Mouse (Mus musculus): ENCODE data around the gene Mad1l1. TPM values are rescaled to one million over a fixed set of nuclear protein-coding genes. Genes with fewer than 3 reads are reported as not detected.

Gene Mad1l1
- total and polyA plus RNA-seq, 3 experiments = 40.5 to 65.2 TPM; not detected in 1

DNA sequence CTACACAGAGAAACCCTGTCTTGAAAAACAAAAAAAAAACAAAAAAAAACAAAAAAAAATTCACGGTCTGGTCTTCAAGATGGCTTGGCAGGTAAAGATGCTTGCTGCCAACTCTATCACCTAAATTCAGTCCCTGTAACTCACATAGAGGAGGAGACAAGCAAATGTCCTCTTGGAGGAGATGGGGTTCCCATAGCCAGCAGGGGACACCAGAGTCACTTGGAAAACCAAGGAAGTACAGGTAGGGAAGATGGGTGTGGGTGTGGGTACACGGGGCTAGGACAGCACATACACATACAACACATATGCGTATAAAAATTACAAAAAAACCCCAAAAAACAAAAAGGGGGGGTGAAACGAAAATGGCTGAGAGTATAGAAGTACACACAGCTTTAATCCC is 21.5 kb upstream of the Mad1l1 start:
- no peaks in the 10 kb centered on the region; a peak in 1 of 4 replicates for H3K36me3 ChIP-seq (ENCODE audit: control insufficient read depth in 1 of 2, insufficient read depth in 2 of 2, low read length in 2 of 2)
- H3K27ac ChIP-seq (ENCODE audit: control insufficient read depth, low read depth, low read length) = no peak overlapping the region
- no peak overlapping the region for H3K4me3 ChIP-seq (ENCODE audit: control insufficient read depth in 1 of 2, insufficient read depth in 1 of 2, low read depth in 2 of 2, low read length in 2 of 2)
- H3K4me1 ChIP-seq (ENCODE audit: control insufficient read depth in 1 of 2, insufficient read depth in 2 of 2, low read length in 2 of 2) = no peaks in the 10 kb centered on the region
- no peaks in the 10 kb centered on the region for H3K27me3 ChIP-seq (ENCODE audit: control insufficient read depth in 1 of 2, insufficient read depth in 2 of 2, low read length in 2 of 2)
- no peaks in the 10 kb centered on the region for H3K79me2 ChIP-seq (ENCODE audit: control insufficient read depth, insufficient read depth, low read length, poor library complexity)
- no peak for TF ChIP-seq POLR2AphosphoS5 (IDR thresholded peaks at IDR 0.05; ENCODE audit: borderline replicate concordance, low read depth, low read length)
- TF ChIP-seq KAT2A (conservative IDR thresholded peaks at IDR 0.05; ENCODE audit: low read depth, low read length) = no peak
- TF ChIP-seq MAX (IDR thresholded peaks at IDR 0.05; ENCODE audit: low read length) = no peak
- TF ChIP-seq SIN3A (IDR thresholded peaks at IDR 0.05; ENCODE audit: low read length) = no peak
- TF ChIP-seq USF1 (IDR thresholded peaks at IDR 0.05; ENCODE audit: low read depth, low read length) = no peak
- TF ChIP-seq HCFC1 (IDR thresholded peaks at IDR 0.05; ENCODE audit: low read depth, low read length) = no peak
- TF ChIP-seq EP300 (IDR thresholded peaks at IDR 0.05; ENCODE audit: low read depth in 1 of 2, low read length in 2 of 2) = no peak
- TF ChIP-seq TAL1 (IDR thresholded peaks at IDR 0.05; ENCODE audit: low read length) = no peak
- TF ChIP-seq POLR2AphosphoS2 (IDR thresholded peaks at IDR 0.05; ENCODE audit: low read length) = no peak
- no peak for TF ChIP-seq ZC3H11A (IDR thresholded peaks at IDR 0.05; ENCODE audit: low read depth, low read length)
- TF ChIP-seq TBP (IDR thresholded peaks at IDR 0.05; ENCODE audit: low read depth, low read length) = no peak
- no peak for TF ChIP-seq ELF1 (IDR thresholded peaks at IDR 0.05; ENCODE audit: low read depth, low read length)
- no peak for TF ChIP-seq ZMIZ1 (IDR thresholded peaks at IDR 0.05; ENCODE audit: low read depth, low read length)
- no peak for TF ChIP-seq MAZ (IDR thresholded peaks at IDR 0.05; ENCODE audit: low read depth, low read length)
- no peak for TF ChIP-seq NELFE (IDR thresholded peaks at IDR 0.05; ENCODE audit: low read depth, low read length)
- no peaks in the 10 kb centered on the region for H3K9me3 ChIP-seq (replicated peaks; ENCODE audit: insufficient read depth, low read length)
- H3K9ac ChIP-seq (ENCODE audit: control insufficient read depth, low read depth, low read length, poor library complexity, severe bottlenecking) = no peak overlapping the region
- no peak for DNase-seq (ENCODE audit: low read depth, low spot score)

DNA sequence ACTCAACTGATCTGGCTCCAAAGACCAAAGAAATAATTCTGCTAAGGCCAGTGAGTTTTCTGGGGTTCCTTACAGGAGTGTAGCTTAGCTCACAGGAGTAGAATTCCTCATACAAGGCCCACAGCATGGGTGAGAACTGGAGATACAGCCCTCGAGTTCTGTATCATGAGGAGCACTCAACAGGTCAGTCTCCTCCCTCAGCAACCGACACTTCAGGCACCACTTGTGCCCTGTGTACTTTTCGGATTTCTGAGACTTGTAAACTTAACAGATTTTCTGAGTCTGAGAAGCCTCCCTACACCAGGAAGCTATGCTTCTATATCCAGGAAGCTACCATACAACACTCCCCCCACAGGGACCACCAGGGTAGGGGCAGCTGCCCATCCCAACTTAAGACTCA is 18.5 kb upstream of the Mad1l1 start:
- TF ChIP-seq SMC3 (IDR thresholded peaks at IDR 0.05; ENCODE audit: low read depth, low read length) = no peak
- no peak for TF ChIP-seq ZC3H11A (IDR thresholded peaks at IDR 0.05; ENCODE audit: low read depth, low read length)
- TF ChIP-seq HCFC1 (IDR thresholded peaks at IDR 0.05; ENCODE audit: low read depth, low read length) = no peak
- no peak for TF ChIP-seq ETS1 (IDR thresholded peaks at IDR 0.05; ENCODE audit: low read depth, low read length)
- no peak for TF ChIP-seq SIN3A (IDR thresholded peaks at IDR 0.05; ENCODE audit: low read length)
- Histone ChIP-seq H3K4me1 (ENCODE audit: control insufficient read depth in 1 of 2, insufficient read depth in 2 of 2, low read length in 2 of 2) (no peaks in the 10 kb centered on the region), H3K36me3 (ENCODE audit: control insufficient read depth in 1 of 2, insufficient read depth in 2 of 2, low read length in 2 of 2) (no peaks in the 10 kb centered on the region; a peak in 1 of 4 replicates), H3K9ac (ENCODE audit: control insufficient read depth, low read depth, low read length, poor library complexity, severe bottlenecking) (no peak overlapping the region), H3K27ac (ENCODE audit: control insufficient read depth, low read depth, low read length) (no peak overlapping the region), H3K79me2 (ENCODE audit: control insufficient read depth, insufficient read depth, low read length, poor library complexity) (no peaks in the 10 kb centered on the region), H3K9me3 (replicated peaks; ENCODE audit: insufficient read depth, low read length) (no peaks in the 10 kb centered on the region), H3K27me3 (ENCODE audit: control insufficient read depth in 1 of 2, insufficient read depth in 2 of 2, low read length in 2 of 2) (no peaks in the 10 kb centered on the region), H3K4me3 (ENCODE audit: control insufficient read depth in 1 of 2, insufficient read depth in 1 of 2, low read depth in 2 of 2, low read length in 2 of 2) (no peak overlapping the region)
- DNase-seq (ENCODE audit: low read depth, low spot score) = no peak

Data from MEL (cell line).